ENCODE assay signal across 8 mouse cellular contexts in genomic region chr2:163016916-163017743, GRCm38 (mm10). TPM values are rescaled to one million over a fixed set of nuclear protein-coding genes. Genes with fewer than 3 reads are reported as not detected.
DNase-seq lines count a peak whose midpoint lies in the region; ATAC-seq and TF ChIP-seq lines count a peak whose summit lies in the region.

Gene Ift52 (plus strand): TSS chr2:163017354.

- no peak for TF ChIP-seq EP300 in MEL (IDR thresholded peaks at IDR 0.05; ENCODE audit: low read depth in 1 of 2, low read length in 2 of 2)

- H3K9me3 ChIP-seq in MEL (replicated peaks; ENCODE audit: insufficient read depth, low read length), result no peaks in the 10 kb centered on the region
- H3K9me3 ChIP-seq in forebrain, postnatal 0 days (ENCODE audit: low read length), result no peaks in the 10 kb centered on the region
- no peaks in the 10 kb centered on the region for H3K9me3 ChIP-seq in lung, embryonic 15.5 days

- peaks cover 6% of the 10 kb centered on the region; the same call in 1 of the 2 replicates for H3K79me2 ChIP-seq in MEL (ENCODE audit: control insufficient read depth, insufficient read depth, low read length, poor library complexity)

- peak within 1 kb of the TSS; percentile 66 to 88 for H3K4me3 ChIP-seq in MEL (ENCODE audit: control insufficient read depth in 1 of 2, insufficient read depth in 1 of 2, low read depth in 2 of 2, low read length in 2 of 2)
- peak within 1 kb of the TSS; percentile 78 for H3K4me3 ChIP-seq in cerebellum, adult 2 months (replicated peaks; ENCODE audit: insufficient read depth, low read depth, low read length)
- H3K4me3 ChIP-seq in forebrain, postnatal 0 days (ENCODE audit: low read depth, low read length), result peak within 1 kb of the TSS; percentile 76
- peak within 1 kb of the TSS; percentile 81 for H3K4me3 ChIP-seq in lung, embryonic 15.5 days

- TF ChIP-seq RAD21 in MEL (IDR thresholded peaks at IDR 0.05; ENCODE audit: low read depth, low read length), result no peak

- H3K9ac ChIP-seq in MEL (ENCODE audit: control insufficient read depth, low read depth, low read length, poor library complexity, severe bottlenecking), result peak within 1 kb of the TSS; percentile 81
- peak within 1 kb of the TSS; percentile 78 for H3K9ac ChIP-seq in forebrain, postnatal 0 days
- peak within 1 kb of the TSS; percentile 76 for H3K9ac ChIP-seq in lung, embryonic 15.5 days

- peak; percentile 47 to 87; a peak in 3 of 4 replicates for TF ChIP-seq POLR2A in MEL (IDR thresholded peaks at IDR 0.05; ENCODE audit: control insufficient read depth in 1 of 2, insufficient read depth in 1 of 2, low read depth in 1 of 2, low read length in 2 of 2, poor library complexity in 1 of 2)
- 0 out of 2 replicates have a peak, but pooled peaks have one; percentile 61 for TF ChIP-seq POLR2A in cerebellum, adult 2 months (IDR thresholded peaks at IDR 0.05; ENCODE audit: borderline replicate concordance, insufficient read depth, low read length)

- peak; percentile 92 for DNase-seq in MEL (ENCODE audit: low read depth, low spot score)
- DNase-seq in cerebellum, adult 2 months, result peak; percentile 93 to 96
- DNase-seq in forebrain, postnatal 0 days, result peak; percentile 95
- DNase-seq in heart, postnatal 4 days, result peak; percentile 91
- peak; percentile 87 to 92 for DNase-seq in layer of hippocampus, adult 8-10 months (ENCODE audit: low spot score in 2 of 2)
- DNase-seq in ovary, adult 18-20 months (ENCODE audit: low spot score), result peak; percentile 78
- peak; percentile 89 for DNase-seq in thymus, postnatal 0 days (ENCODE audit: low spot score)

- H3K4me1 ChIP-seq in MEL (ENCODE audit: control insufficient read depth in 1 of 2, insufficient read depth in 2 of 2, low read length in 2 of 2), result peaks cover 0 to 4% of the 10 kb centered on the region in 2 experiments; a peak in 1 of 4 replicates
- no peaks in the 10 kb centered on the region; the same call in 1 of the 2 replicates for H3K4me1 ChIP-seq in cerebellum, adult 2 months (ENCODE audit: control insufficient read depth, insufficient read depth, low read length)
- H3K4me1 ChIP-seq in forebrain, postnatal 0 days (ENCODE audit: insufficient read depth), result no peaks in the 10 kb centered on the region
- peaks cover 10% of the 10 kb centered on the region for H3K4me1 ChIP-seq in lung, embryonic 15.5 days

- peaks cover 0 to 4% of the 10 kb centered on the region in 2 experiments; a peak in 2 of 4 replicates for H3K36me3 ChIP-seq in MEL (ENCODE audit: control insufficient read depth in 1 of 2, insufficient read depth in 2 of 2, low read length in 2 of 2)
- no peaks in the 10 kb centered on the region for H3K36me3 ChIP-seq in forebrain, postnatal 0 days (ENCODE audit: insufficient read depth)
- H3K36me3 ChIP-seq in lung, embryonic 15.5 days, result no peaks in the 10 kb centered on the region

- under 1% methylated on average over 57 of the region's 57 CpGs for WGBS in cerebellum, adult 2 months
- under 1% methylated on average over 57 of the region's 57 CpGs for WGBS in forebrain, postnatal 0 days
- under 1% methylated on average over 57 of the region's 57 CpGs for WGBS in lung, embryonic 15.5 days

- H3K27ac ChIP-seq in MEL (ENCODE audit: control insufficient read depth, low read depth, low read length), result peak within 1 kb of the TSS; percentile 58
- H3K27ac ChIP-seq in cerebellum, adult 2 months (ENCODE audit: insufficient read depth, low read length), result peak within 1 kb of the TSS; percentile 58; the same call in 1 of the 2 replicates
- H3K27ac ChIP-seq in forebrain, postnatal 0 days (ENCODE audit: low read depth, low read length), result peak within 1 kb of the TSS; percentile 83
- H3K27ac ChIP-seq in lung, embryonic 15.5 days, result peak within 1 kb of the TSS; percentile 73

- TF ChIP-seq CTCF in MEL (IDR thresholded peaks at IDR 0.05 in 2 of 3, conservative IDR thresholded peaks at IDR 0.05 in 1 of 3; ENCODE audit: control insufficient read depth in 1 of 3, insufficient read depth in 1 of 3, low read depth in 2 of 3, low read length in 3 of 3, poor library complexity in 1 of 3, severe bottlenecking in 1 of 3), result no peak
- TF ChIP-seq CTCF in cerebellum, adult 2 months (IDR thresholded peaks at IDR 0.05; ENCODE audit: borderline replicate concordance, insufficient read depth, low read depth, low read length), result no peak
- TF ChIP-seq CTCF in forebrain, postnatal 0 days (IDR thresholded peaks at IDR 0.05; ENCODE audit: low read depth), result no peak

- ATAC-seq in forebrain, postnatal 0 days, result peak; percentile 96
- peak; percentile 96 for ATAC-seq in lung, embryonic 15.5 days (ENCODE audit: borderline replicate concordance, extremely low read depth, low FRiP score, low TSS enrichment)

- peak within 1 kb of the TSS; percentile 70 for H3K4me2 ChIP-seq in forebrain, postnatal 0 days (ENCODE audit: low read depth)
- H3K4me2 ChIP-seq in lung, embryonic 15.5 days, result peak within 1 kb of the TSS; percentile 58

- no peaks in the 10 kb centered on the region for H3K27me3 ChIP-seq in MEL (ENCODE audit: control insufficient read depth in 1 of 2, insufficient read depth in 2 of 2, low read length in 2 of 2)
- H3K27me3 ChIP-seq in cerebellum, adult 2 months (ENCODE audit: control insufficient read depth, insufficient read depth, low read length), result no peaks in the 10 kb centered on the region
- H3K27me3 ChIP-seq in forebrain, postnatal 0 days (ENCODE audit: insufficient read depth, low read length), result no peaks in the 10 kb centered on the region; the same call in 1 of the 2 replicates
- H3K27me3 ChIP-seq in lung, embryonic 15.5 days, result no peaks in the 10 kb centered on the region

TF ChIP-seq in MEL, 35 proteins besides CTCF, POLR2A, EP300 and RAD21:
- no peak for TF ChIP-seq ZKSCAN1 (IDR thresholded peaks at IDR 0.05; ENCODE audit: low read depth, low read length)
- peak; percentile 94 for TF ChIP-seq SIN3A (IDR thresholded peaks at IDR 0.05; ENCODE audit: low read length)
- TF ChIP-seq HCFC1 (IDR thresholded peaks at IDR 0.05; ENCODE audit: low read depth, low read length), result peak; percentile 92
- TF ChIP-seq USF2 (IDR thresholded peaks at IDR 0.05; ENCODE audit: borderline replicate concordance in 1 of 2, insufficient read depth in 1 of 2, low read depth in 1 of 2, low read length in 2 of 2), result no peak
- TF ChIP-seq NELFE (IDR thresholded peaks at IDR 0.05; ENCODE audit: low read depth, low read length), result peak; percentile 84
- TF ChIP-seq ZMIZ1 (IDR thresholded peaks at IDR 0.05; ENCODE audit: low read depth, low read length), result no peak
- peak; percentile 54; the same call in 1 of the 2 replicates for TF ChIP-seq MYC (IDR thresholded peaks at IDR 0.05; ENCODE audit: low read depth, low read length)
- no peak for TF ChIP-seq POLR2AphosphoS5 (IDR thresholded peaks at IDR 0.05; ENCODE audit: borderline replicate concordance, low read depth, low read length)
- TF ChIP-seq ZNF384 (IDR thresholded peaks at IDR 0.05; ENCODE audit: low read depth, low read length), result no peak
- no peak; the same call in 1 of the 2 replicates for TF ChIP-seq KAT2A (conservative IDR thresholded peaks at IDR 0.05; ENCODE audit: low read depth, low read length)
- TF ChIP-seq MAX (IDR thresholded peaks at IDR 0.05; ENCODE audit: low read length), result peak; percentile 22; the same call in 1 of the 2 replicates
- TF ChIP-seq ELF1 (IDR thresholded peaks at IDR 0.05; ENCODE audit: low read depth, low read length), result peak; percentile 92
- TF ChIP-seq MAZ (IDR thresholded peaks at IDR 0.05; ENCODE audit: low read depth, low read length), result 0 out of 2 replicates have a peak, but pooled peaks have one; percentile 33
- peak; percentile 95 for TF ChIP-seq MXI1 (IDR thresholded peaks at IDR 0.05; ENCODE audit: low read depth, low read length)
- TF ChIP-seq POLR2AphosphoS2 (IDR thresholded peaks at IDR 0.05; ENCODE audit: low read length), result peak; percentile 78

RNA-seq across cellular contexts. Expression of gene Ift52, which starts in this region (rescaled TPM):
- 10.9 and 11.0 TPM in 2 replicates for total RNA-seq in MEL (2012; rRNA removed)
- 10 to 100 TPM in 1 of 2 experiments, not detected in 1; 32.7 TPM for polyA plus RNA-seq in MEL (2012; ENCODE audit: insufficient read depth in 1 of 2, insufficient read length in 2 of 2, low read depth in 1 of 2, low replicate concordance in 2 of 2, missing spikeins in 1 of 2)
- 34.2 and 35.9 TPM in 2 replicates for polyA plus RNA-seq in cerebellum, adult 2 months (2012; rRNA removed)
- 16.0 and 21.3 TPM in 2 replicates for total RNA-seq in forebrain, postnatal 0 days (2014; rRNA removed)
- 26.5 and 31.4 TPM in 2 replicates for polyA plus RNA-seq in forebrain, postnatal 0 days (2015; fragmentation: Nextera tagmentation; extraction: Ambion mirVana)
- 10 to 100 TPM; 27.1 to 29.4 TPM for total RNA-seq in heart, postnatal 4 days (2021)
- total RNA-seq in layer of hippocampus, adult 8-10 months (2022), result 10 to 100 TPM; 32.5 to 38.2 (median 35.5) TPM
- polyA plus RNA-seq in lung, embryonic 15.5 days (2015; fragmentation: Nextera tagmentation; extraction: Ambion mirVana), result 47.8 and 48.9 TPM in 2 replicates
- polyA plus RNA-seq in thymus, postnatal 0 days (2015; fragmentation: Nextera tagmentation; extraction: Ambion mirVana), result 54.7 and 59.2 TPM in 2 replicates

Comparison
In these comparisons a context has a peak if more than half of its experiments do, and no peak if none do; other contexts are left out.
1. Peak in every context shown above with its lines: DNase-seq, ATAC-seq, H3K4me3 ChIP-seq and H3K27ac ChIP-seq.